Mouse (Mus musculus) small intestine, adult 2 months (tissue): ENCODE measurements around the gene Cldn22.

Experiments used
- CTCF ChIP-seq: fragments of 200-500 bp; IDR thresholded peaks from 2 replicates; pipeline ENCODE4 v1.5.1; 2012; ENCODE audit warnings: low read depth, mild to moderate bottlenecking, control low read depth, inconsistent platforms, low read length, moderate library complexity, mixed read lengths; ENCODE audit not compliant: insufficient replicate concordance, insufficient read length; ENCODE audit errors: extremely low read depth
- POLR2A ChIP-seq: fragments of 200-500 bp; IDR thresholded peaks from 2 replicates; pipeline ENCODE4 v1.6.1; 2012; ENCODE audit warnings: low read depth, mild to moderate bottlenecking, control low read depth, inconsistent platforms, low read length, moderate library complexity

GRCm38 (mm10) chr8:47824182-47824581 lies at the start of gene Cldn22:
- TF ChIP-seq CTCF (no peak), POLR2A (no peak)
